Mouse (Mus musculus) megakaryocyte, embryonic 14.5 days (primary cell): ENCODE results near the gene Rpusd1. TPM values are rescaled to one million over a fixed set of nuclear protein-coding genes. Genes with fewer than 3 reads are reported as not detected.
A peak's percentile ranks its signal among the peaks of the same experiment; 100 is the strongest.

Experiments used
- H3K27me3 ChIP-seq: replicated peaks from 2 replicates; pipeline ENCODE3; 2012; ENCODE audit warnings: inconsistent platforms
- H3K36me3 ChIP-seq: replicated peaks from 2 replicates; pipeline ENCODE3; 2012; ENCODE audit warnings: low read length, inconsistent platforms, mixed read lengths
- H3K4me1 ChIP-seq: 2 replicates; pipeline ENCODE4 v1.6.1; 2012; ENCODE audit warnings: inconsistent platforms
- H3K4me3 ChIP-seq: replicated peaks from 2 replicates; pipeline ENCODE3; 2012; ENCODE audit warnings: moderate library complexity, mild to moderate bottlenecking, inconsistent platforms
- H3K9me3 ChIP-seq: 2 replicates; pipeline ENCODE4 v1.6.1; 2012; ENCODE audit warnings: inconsistent platforms
- FLI1 ChIP-seq: IDR thresholded peaks from 2 replicates; pipeline ENCODE4 v1.6.1; 2012; ENCODE audit warnings: low read length, inconsistent platforms, mixed read lengths
- GATA1 ChIP-seq: IDR thresholded peaks from 3 replicates; pipeline ENCODE4 v1.6.1; 2012; ENCODE audit warnings: mixed read lengths, low read length, inconsistent platforms, borderline replicate concordance
- polyA plus RNA-seq: library from polyadenylated mRNA; stranded (reverse); fragments of >175 nt; gene quantifications from 2 replicates; pipeline ENCODE4 v1.2.3, GENCODE M21; 2012; ENCODE audit warnings: low replicate concordance; ENCODE audit not compliant: insufficient read depth

Rpusd1 gene
- polyA plus RNA-seq, 1 experiment, result 27.9 TPM

DNA sequence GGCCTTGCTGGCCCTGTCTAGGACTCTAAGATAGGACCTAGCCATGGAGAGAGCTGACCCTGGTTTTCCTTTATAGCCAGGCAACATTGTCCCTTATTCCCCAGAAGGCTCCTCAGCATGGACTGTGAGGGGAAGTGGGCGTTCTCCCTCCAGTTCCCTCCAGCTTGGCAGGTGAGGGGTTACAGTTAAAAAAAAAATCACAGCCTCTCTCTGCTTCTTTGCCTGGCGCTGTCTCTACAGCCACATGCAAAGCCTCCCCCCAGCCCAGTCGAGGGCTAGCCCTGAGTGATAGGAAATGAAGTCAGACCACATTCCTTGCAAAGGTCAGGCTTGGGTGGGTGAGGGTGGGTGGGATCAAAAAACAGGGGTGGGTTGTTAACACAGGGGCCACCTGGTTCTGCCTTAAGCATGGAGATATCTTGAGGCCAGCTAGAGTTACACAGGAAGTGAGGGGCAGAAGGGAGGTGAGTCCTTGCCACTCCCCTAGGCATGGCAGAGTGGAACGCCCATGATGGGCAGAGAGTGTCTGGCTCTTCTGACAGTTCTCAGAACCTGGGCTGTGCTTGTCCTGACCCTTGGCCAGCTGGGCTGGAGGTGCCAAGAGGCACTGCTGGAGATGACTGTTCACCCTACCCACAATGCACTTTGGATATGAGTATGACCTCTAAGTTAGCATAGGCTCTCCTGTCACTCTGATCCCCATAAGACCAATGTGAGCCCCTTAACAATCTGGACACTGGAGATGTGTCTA, 28.3 kb downstream of the Rpusd1 start:
- Histone ChIP-seq H3K4me1 (no peaks in the 10 kb centered on the region), H3K36me3 (no peaks in the 10 kb centered on the region), H3K4me3 (no peak overlapping the region), H3K27me3 (peaks cover 76% of the 10 kb centered on the region), H3K9me3 (no peaks in the 10 kb centered on the region)
- TF ChIP-seq FLI1, result no peak
- TF ChIP-seq GATA1, result no peak

DNA sequence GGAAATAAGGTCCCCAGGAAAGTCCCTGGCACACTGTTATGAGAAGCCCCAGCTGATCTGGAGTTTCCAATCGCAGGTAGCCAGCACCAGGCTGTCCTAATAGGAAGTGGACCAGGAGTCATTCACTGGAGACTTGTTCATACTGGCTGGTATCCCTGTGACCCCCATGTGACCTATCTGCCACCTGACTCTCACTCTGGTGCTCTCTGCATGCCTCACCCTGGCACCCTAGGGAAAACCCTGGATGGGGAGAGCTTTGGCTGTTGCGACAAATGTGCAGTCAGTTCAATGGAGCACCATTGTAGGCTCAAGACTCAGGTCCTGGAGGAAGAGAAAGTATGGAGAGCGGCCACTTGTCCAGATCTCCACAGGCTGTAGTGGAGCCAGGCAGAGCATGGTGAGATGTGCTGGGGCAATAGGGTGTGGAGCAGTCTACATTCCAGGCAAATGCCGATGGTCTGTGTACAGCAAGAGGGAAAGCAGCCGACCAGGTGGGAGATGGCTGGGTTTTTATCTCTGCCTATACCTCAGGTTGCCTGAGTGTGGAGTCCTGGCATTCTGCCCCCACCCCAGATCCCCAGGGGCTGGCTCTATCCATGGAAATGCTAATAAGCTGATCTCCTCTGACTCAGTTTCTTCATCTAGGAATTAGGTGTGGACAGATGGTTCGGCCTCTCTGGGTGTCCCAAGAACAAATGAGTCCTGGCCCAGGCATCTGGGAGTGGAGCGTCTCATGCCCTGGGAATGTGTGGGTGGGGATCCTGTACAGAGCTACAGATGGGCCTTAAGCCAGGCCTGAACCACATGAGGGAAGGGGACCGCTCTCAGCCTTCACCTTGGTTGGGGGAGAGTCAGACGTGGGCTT, 29.1 kb downstream of the Rpusd1 start:
- TF ChIP-seq FLI1 (no peak), GATA1 (no peak)
- Histone ChIP-seq H3K27me3 (peaks cover 72% of the 10 kb centered on the region), H3K4me3 (no peak overlapping the region), H3K36me3 (no peaks in the 10 kb centered on the region), H3K9me3 (no peaks in the 10 kb centered on the region), H3K4me1 (no peaks in the 10 kb centered on the region)

DNA sequence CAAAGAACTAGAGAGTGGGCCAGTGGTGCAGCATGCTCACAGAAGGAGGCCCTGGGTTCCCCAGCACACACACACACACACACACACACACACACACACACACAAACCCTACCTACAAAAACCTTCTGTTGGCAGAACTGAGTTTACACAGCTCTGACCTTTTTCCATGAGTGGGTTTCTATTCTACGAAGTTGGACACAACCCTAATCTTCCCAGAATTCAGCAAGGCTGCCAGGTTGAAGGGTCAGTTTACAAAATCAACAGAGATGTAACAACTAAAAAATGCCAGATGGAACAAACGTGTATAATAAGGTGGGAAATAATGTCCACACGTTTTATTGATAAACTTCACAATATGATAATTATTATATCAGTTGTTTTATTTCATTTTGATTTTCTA, 30.2 kb downstream of the Rpusd1 start:
- Histone ChIP-seq H3K36me3 (no peaks in the 10 kb centered on the region), H3K4me1 (no peaks in the 10 kb centered on the region), H3K9me3 (no peaks in the 10 kb centered on the region), H3K4me3 (no peak overlapping the region), H3K27me3 (peaks cover 68% of the 10 kb centered on the region)
- TF ChIP-seq FLI1, result no peak
- no peak for TF ChIP-seq GATA1

DNA sequence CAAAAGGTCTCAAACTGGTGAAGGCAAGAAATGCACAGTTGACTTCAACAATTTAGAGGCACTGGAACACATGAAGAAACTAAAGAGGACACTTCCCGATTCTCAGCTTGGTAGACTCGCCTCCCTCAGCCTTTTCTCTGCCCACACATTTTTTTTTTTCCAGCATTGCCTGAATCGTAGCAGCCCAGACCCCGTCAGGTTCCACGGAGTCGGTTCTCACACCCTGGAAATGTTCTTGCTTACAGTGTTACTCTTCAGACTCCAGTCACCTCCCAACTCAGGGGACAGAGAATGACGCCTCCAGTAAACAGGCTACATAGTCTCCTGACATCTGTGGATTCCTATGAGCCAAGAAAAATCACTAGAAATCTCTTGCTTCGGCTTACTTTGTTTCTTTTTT, 32.7 kb downstream of the Rpusd1 start:
- Histone ChIP-seq H3K27me3 (peaks cover 47% of the 10 kb centered on the region), H3K9me3 (no peaks in the 10 kb centered on the region), H3K4me1 (no peaks in the 10 kb centered on the region), H3K4me3 (no peak overlapping the region), H3K36me3 (no peaks in the 10 kb centered on the region)
- TF ChIP-seq GATA1 (no peak), FLI1 (no peak)

DNA sequence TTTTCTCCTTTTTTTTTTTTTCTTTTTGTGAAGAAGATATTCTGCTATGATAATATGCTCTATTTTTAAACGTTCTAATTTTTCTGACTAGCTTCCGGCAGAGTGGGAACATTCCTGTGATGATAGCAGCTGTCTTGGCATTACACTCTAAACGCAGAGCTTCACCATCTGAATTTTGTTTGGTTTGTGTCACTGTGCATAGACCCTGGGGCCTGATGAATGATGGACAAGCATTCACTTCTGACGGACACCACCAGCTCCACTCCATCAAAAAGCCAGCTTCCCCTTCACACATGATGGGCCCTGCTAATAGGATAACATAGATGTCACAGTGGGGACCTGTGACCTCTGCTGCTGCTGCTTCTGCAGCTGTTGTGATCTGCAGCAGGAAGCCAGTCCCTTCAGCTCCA, 34.1 kb downstream of the Rpusd1 start:
- no peaks in the 10 kb centered on the region for H3K4me1 ChIP-seq
- H3K4me3 ChIP-seq, result no peak overlapping the region
- H3K27me3 ChIP-seq, result peaks cover 44% of the 10 kb centered on the region
- H3K36me3 ChIP-seq, result no peaks in the 10 kb centered on the region
- no peak for TF ChIP-seq GATA1
- no peak for TF ChIP-seq FLI1
- H3K9me3 ChIP-seq, result no peaks in the 10 kb centered on the region

DNA sequence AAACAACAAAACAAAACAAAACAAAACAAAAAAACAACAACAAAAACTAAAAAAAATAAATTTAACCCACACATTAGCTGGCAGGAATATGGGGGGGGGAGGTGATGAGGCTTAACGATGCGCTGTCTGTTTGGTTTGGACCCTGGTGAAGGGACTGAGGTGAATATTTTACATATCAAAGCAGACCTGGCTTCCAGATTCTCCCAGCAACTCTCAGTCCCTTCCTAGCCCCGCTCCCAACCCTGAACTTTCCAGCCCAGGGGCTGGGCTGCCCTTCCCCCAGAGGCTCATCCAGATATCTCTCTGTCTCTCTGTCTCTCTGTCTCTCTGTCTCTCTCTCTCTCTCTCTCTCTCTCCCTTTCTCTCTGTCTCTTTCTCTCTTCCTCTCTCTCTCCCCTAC, 35.1 kb downstream of the Rpusd1 start:
- Histone ChIP-seq H3K36me3 (no peaks in the 10 kb centered on the region), H3K9me3 (no peaks in the 10 kb centered on the region), H3K4me1 (no peaks in the 10 kb centered on the region), H3K4me3 (no peak overlapping the region), H3K27me3 (peaks cover 46% of the 10 kb centered on the region)
- no peak for TF ChIP-seq FLI1
- no peak for TF ChIP-seq GATA1

DNA sequence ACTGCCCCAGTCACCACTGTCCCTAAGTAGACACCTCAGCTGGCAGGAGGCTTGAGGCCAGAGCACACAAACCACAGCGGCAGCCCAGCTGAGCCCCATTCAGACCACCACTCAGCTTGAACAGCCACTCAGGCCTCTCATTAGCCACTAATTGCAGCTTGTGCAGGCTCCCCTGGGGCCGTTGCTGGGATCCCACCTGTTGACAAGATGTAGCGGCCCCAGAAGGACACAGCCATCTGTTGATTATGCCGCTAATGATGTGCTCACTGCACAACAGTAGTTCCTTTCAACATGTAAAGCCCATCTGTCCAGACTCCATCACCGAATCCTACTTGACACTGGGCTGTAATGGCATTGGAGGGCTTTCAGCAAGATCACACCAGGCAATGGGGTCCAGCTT, 38.4 kb downstream of the Rpusd1 start:
- TF ChIP-seq GATA1, result no peak
- no peak for TF ChIP-seq FLI1
- H3K36me3 ChIP-seq, result no peaks in the 10 kb centered on the region
- no peaks in the 10 kb centered on the region for H3K4me1 ChIP-seq

DNA sequence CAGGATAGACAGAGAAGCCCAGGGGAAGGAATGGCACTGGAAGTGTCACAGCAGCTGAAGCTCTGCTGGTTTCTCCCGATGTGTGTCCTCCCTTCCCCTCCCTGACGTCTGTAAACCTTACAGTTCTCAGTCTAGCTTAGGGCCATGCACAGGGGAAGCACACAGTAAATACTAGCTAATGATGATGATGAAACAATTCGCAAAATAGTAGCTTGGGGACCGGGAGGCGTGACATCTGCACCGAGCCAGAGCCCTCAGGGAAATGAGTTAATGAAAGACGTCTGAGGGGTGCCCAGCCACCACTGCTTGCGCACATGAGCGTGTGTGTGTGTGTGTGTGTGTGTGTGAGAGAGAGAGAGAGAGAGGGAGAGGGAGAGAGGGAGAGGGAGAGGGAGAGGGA, 41.9 kb downstream of the Rpusd1 start:
- H3K9me3 ChIP-seq, result no peaks in the 10 kb centered on the region
- peaks cover 10% of the 10 kb centered on the region for H3K4me1 ChIP-seq
- no peak overlapping the region for H3K4me3 ChIP-seq
- no peaks in the 10 kb centered on the region for H3K36me3 ChIP-seq
- no peak for TF ChIP-seq FLI1
- H3K27me3 ChIP-seq, result peaks cover 48% of the 10 kb centered on the region

More for the DNA sequence above, 38.4 kb downstream of the Rpusd1 start:
- Histone ChIP-seq H3K27me3 (peaks cover 52% of the 10 kb centered on the region), H3K4me3 (no peak overlapping the region), H3K9me3 (no peaks in the 10 kb centered on the region)

DNA sequence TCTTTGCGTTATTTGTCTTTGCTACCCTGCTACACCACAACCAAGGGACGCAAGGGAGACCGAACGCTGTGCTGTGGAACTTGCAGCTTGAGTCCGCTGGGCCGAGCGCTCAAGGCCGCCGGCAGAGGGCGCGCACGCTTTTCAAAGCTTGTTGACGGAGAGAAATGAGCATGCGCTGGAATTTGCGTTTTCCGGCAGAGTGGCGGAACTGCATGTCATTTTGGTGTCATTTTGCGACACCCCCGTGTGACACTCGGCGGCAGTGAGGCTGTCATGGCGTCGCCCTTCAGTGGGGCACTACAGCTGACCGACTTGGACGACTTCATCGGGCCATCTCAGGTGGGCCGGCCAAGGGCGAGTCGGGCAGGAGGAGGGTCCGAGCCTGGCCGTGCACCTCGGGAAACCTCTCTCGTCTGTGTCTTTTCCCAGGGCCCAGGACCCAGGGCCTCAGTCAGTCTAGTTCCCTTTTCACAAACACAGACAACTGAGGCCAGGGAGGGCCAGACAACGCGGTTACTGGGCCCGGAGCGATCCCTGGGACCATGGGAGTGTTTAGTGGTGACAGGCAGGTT, 46.2 kb downstream of the Rpusd1 start, which contains the start of gene Narfl:
Gene Narfl, plus strand, starts transcription at position 228 of the 572 bp plus-strand sequence.
- no peak for TF ChIP-seq GATA1
- no peak for TF ChIP-seq FLI1
- peaks cover 24% of the 10 kb centered on the region for H3K27me3 ChIP-seq
- no peaks in the 10 kb centered on the region for H3K9me3 ChIP-seq
- peaks cover 30% of the 10 kb centered on the region for H3K36me3 ChIP-seq
- H3K4me1 ChIP-seq, result peaks cover 29% of the 10 kb centered on the region
- H3K4me3 ChIP-seq, result peak within 1 kb of the TSS; percentile 99
